Mouse (Mus musculus) liver, postnatal 0 days (tissue): ENCODE data around the gene Tm4sf5.

Experiments
- CTCF ChIP-seq: sonication (generic); IDR thresholded peaks from 2 replicates; pipeline ENCODE4 v1.5.1; 2016; ENCODE audit warnings: antibody characterized with exemption, low read depth
- EP300 ChIP-seq: IDR thresholded peaks from 2 replicates; pipeline ENCODE4 v1.6.1; 2016; ENCODE audit warnings: antibody characterized with exemption, low read depth, mild to moderate bottlenecking

- TF ChIP-seq CTCF (no peak), EP300 (no peak)
Measured at GRCm38 (mm10) chr11:70467902-70468619, 37.0 kb upstream of the Tm4sf5 start.
